Mouse (Mus musculus) hindbrain, postnatal 0 days (tissue): ENCODE results near the gene Igf1r. TPM values are rescaled to one million over a fixed set of nuclear protein-coding genes. Genes with fewer than 3 reads are reported as not detected.

Experiments
- ATAC-seq: fragments of 200-750 bp; cut with Nextera tagmentation; 2 replicates; pipeline ENCODE4 v1.8.0; 2017; ENCODE audit warnings: mild to moderate bottlenecking, moderate TSS enrichment, moderate library complexity
- DNase-seq: peaks from one replicate; pipeline ENCODE4 v3.0.0-alpha.2; 2015; ENCODE audit warnings: low spot score
- H3K27ac ChIP-seq: fragments of 300-500 bp; sonication (generic); 2 replicates; pipeline ENCODE4 v1.5.1; 2014; ENCODE audit warnings: mild to moderate bottlenecking
- H3K27me3 ChIP-seq: fragments of 300-500 bp; sonication (generic); 2 replicates; pipeline ENCODE4 v1.6.1; 2014; ENCODE audit warnings: low read length, mixed read lengths; ENCODE audit not compliant: insufficient read depth
- H3K36me3 ChIP-seq: fragments of 300-500 bp; sonication (generic); 2 replicates; pipeline ENCODE4 v1.6.1; 2014; ENCODE audit warnings: low read length, mixed read lengths; ENCODE audit not compliant: insufficient read depth
- H3K4me1 ChIP-seq: fragments of 300-500 bp; sonication (generic); 2 replicates; pipeline ENCODE4 v1.6.1; 2014; ENCODE audit warnings: antibody characterized with exemption, low read length, mixed read lengths; ENCODE audit not compliant: insufficient read depth
- H3K4me2 ChIP-seq: fragments of 300-500 bp; sonication (generic); 2 replicates; pipeline ENCODE4 v1.6.1; 2014; ENCODE audit warnings: low read depth, mild to moderate bottlenecking, low read length, moderate library complexity, mixed read lengths
- H3K4me3 ChIP-seq: fragments of 300-500 bp; sonication (generic); 2 replicates; pipeline ENCODE4 v1.5.1; 2014; ENCODE audit warnings: low read length
- H3K9ac ChIP-seq: fragments of 300-500 bp; sonication (generic); replicated peaks from 2 replicates; pipeline ENCODE4 v1.6.1; 2014; ENCODE audit warnings: mild to moderate bottlenecking, low read length, moderate library complexity, mixed read lengths
- H3K9me3 ChIP-seq: fragments of 300-500 bp; sonication (generic); 2 replicates; pipeline ENCODE4 v1.6.1; 2016; ENCODE audit warnings: low read length, mixed read lengths
- CTCF ChIP-seq: IDR thresholded peaks from 2 replicates; pipeline ENCODE4 v1.5.1; 2016; ENCODE audit warnings: antibody characterized with exemption, control low read depth, low read depth
- WGBS: fragments of 180-500 bp; shearing (Covaris S2); extraction: QIAGEN DNeasy Blood & Tissue Kit; methylation state at CpG from one replicate; pipeline ENCODE4 v1.1.7; 2014; 5-methylcytosine and 5-hydroxymethylcytosine counted together
- polyA plus RNA-seq: library from polyadenylated mRNA; unstranded; fragments of >200 nt; fragmentation: Nextera tagmentation; extraction: Ambion mirVana; gene quantifications from 2 replicates; pipeline ENCODE4 v1.2.1, GENCODE M21; 2015
- total RNA-seq: library from RNA; depleted of rRNA; stranded (reverse); fragments of >200 nt; gene quantifications from 2 replicates; pipeline ENCODE4 v1.2.3, GENCODE M21; 2014

Igf1r gene
- total and polyA plus RNA-seq, 2 experiments from 2014 or later, result 12.1 to 36.2 TPM

DNA sequence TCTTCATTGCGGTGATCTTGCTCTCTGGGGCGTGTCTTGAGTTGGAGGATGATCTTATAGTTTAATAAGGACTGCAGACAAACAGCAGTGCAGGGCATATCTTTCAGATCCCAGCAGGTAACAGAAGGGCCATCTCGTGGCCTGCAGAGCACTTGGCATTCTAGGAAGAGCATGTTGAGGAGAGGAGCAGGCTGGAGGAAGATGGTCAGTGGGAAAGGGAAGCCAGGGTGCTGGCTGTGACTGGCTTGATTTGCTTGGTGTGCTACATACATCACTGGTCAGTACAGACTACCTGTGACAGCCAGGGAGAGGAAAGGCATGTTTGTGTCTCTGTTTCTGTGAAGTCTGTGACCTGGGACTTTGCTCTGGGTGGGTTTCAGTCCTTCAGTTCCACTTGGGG, 122.8 kb downstream of the Igf1r start:
- no peak for TF ChIP-seq CTCF
- no peak overlapping the region for H3K27ac ChIP-seq
- DNase-seq, result no peak
- H3K36me3 ChIP-seq, result no peaks in the 10 kb centered on the region
- no peak overlapping the region for H3K4me3 ChIP-seq
- H3K9ac ChIP-seq, result no peak overlapping the region
- no peaks in the 10 kb centered on the region for H3K4me1 ChIP-seq
- no peak for ATAC-seq
- 66% methylated on average over 3 of the region's 3 CpGs for WGBS
- H3K9me3 ChIP-seq, result no peaks in the 10 kb centered on the region
- H3K4me2 ChIP-seq, result no peak overlapping the region
- no peaks in the 10 kb centered on the region for H3K27me3 ChIP-seq

DNA sequence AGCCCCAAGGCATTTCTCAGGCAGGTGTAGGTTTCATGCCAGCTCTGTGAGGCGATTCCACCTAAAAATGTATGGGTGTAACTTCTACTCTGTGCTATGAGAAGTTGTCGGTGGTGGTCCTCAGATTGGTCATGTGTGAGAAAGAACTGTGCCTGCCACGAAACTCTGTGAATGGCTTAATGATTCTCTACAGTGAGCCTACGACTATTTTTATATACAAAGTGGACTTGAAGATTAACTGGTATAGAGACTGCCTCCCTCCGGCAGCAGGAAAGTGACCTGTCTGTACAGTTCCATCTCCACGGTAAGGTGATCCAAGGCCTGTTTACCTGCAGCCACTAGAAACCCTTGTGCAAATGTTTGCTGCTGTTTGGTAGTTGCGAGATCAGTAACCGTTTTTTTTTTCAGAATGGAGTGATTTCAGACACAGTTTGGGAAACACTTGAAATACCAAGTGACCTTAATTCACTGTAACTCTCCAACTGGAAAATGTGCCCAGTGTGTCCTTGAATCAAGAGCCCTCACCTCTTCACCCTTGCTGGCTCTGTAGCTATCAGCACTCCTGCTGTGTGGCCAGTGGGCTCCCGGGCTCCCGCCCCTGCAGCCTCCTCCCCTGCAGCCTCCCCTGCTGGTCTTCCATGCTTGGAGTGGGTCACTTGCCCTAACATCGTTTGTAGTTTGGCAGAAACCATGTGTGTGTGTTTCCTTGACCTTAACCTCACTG, 127.7 kb downstream of the Igf1r start:
- Histone ChIP-seq H3K36me3 (no peaks in the 10 kb centered on the region), H3K9me3 (no peaks in the 10 kb centered on the region), H3K4me1 (no peaks in the 10 kb centered on the region; the same call in 1 of the 2 replicates), H3K4me2 (no peak overlapping the region), H3K27ac (no peak overlapping the region), H3K27me3 (no peaks in the 10 kb centered on the region), H3K9ac (no peak overlapping the region), H3K4me3 (no peak overlapping the region)
- 49% methylated on average over 11 of the region's 11 CpGs for WGBS
- no peak for TF ChIP-seq CTCF
- no peak for DNase-seq
- no peak for ATAC-seq

DNA sequence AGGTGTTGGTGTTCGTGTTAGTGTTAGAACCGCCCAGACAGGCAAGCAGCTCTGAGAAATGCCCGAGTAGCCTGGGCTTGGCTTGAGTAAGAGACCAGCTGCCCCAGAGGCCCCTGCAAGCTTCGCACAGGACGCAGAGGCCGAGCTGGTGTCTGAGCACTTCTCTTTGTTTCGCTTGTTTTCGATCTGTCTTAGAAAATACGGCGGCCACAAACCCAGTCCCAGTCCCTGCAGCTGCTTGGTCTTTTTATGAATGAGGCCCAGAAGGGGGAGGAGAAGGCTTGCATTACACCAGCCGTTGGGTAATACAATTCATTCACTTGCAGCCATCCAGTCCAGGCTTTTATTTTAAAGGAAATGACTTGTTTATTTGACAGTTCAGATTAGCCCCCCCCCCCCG, 132.7 kb downstream of the Igf1r start:
- DNase-seq, result peak; percentile 73
- Histone ChIP-seq H3K27ac (peak overlapping the region; percentile 77), H3K4me3 (no peak overlapping the region), H3K9ac (no peak overlapping the region), H3K36me3 (no peaks in the 10 kb centered on the region), H3K27me3 (no peaks in the 10 kb centered on the region), H3K4me1 (peaks cover 13% of the 10 kb centered on the region; the same call in 1 of the 2 replicates), H3K4me2 (peak overlapping the region; percentile 28; the same call in 1 of the 2 replicates), H3K9me3 (no peaks in the 10 kb centered on the region)
- no peak; the same call in 1 of the 2 replicates for TF ChIP-seq CTCF
- 6% methylated on average over 12 of the region's 12 CpGs for WGBS
- peak; percentile 90 for ATAC-seq

DNA sequence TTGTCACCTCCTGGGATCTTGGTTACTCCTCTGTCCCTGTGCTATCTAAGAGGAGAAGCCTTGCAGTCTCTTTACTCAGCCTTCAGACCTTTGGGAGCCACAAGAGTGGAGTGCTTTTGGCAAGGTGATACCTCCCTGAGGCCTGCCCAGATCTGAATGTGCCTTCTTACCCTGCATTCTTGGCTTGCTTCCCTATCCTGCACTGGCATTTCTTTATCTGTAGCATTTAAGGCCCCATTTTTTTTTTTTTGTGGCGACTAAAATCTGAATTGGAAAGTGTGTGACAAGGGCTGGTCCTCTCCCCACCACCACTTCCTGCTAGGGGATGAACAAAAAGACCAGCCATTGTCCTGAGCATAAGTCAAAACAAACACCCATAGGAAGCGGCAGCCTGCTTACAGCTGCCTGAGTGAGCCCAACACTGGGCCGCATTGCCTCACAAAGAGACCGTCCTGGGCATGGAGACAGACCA, 133.3 kb downstream of the Igf1r start:
- Histone ChIP-seq H3K9ac (no peak overlapping the region), H3K36me3 (no peaks in the 10 kb centered on the region), H3K4me2 (no peak overlapping the region), H3K9me3 (no peaks in the 10 kb centered on the region), H3K27me3 (no peaks in the 10 kb centered on the region), H3K4me1 (peaks cover 13% of the 10 kb centered on the region; the same call in 1 of the 2 replicates), H3K4me3 (no peak overlapping the region), H3K27ac (peak overlapping the region; percentile 77)
- no peak for TF ChIP-seq CTCF
- DNase-seq (no peak), ATAC-seq (peak; percentile 56; the same call in 1 of the 2 replicates)
- WGBS, result 32% methylated on average over 4 of the region's 4 CpGs

DNA sequence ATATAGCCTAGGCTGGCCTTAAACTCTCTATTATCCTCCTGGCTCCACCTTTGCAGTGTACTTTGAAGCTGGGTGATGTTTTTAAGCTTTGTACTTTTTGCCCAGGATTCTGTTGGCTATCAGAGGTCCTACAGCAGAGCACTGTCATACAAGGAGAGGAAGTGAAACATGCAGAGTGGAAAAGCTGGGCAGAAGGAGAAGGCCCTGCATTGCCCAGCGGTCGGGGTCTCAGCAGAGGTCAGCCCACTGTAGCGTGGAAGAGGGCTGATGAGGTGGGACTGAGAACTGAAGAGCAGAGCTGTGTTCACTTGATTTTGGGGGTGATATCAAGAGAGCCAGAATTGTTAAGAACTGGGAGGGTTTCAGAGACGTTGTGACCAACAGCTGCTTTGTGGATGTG, 134.9 kb downstream of the Igf1r start:
- no peak overlapping the region for H3K4me2 ChIP-seq
- no peak overlapping the region for H3K4me3 ChIP-seq
- H3K36me3 ChIP-seq, result no peaks in the 10 kb centered on the region
- no peak overlapping the region for H3K9ac ChIP-seq
- no peak overlapping the region for H3K27ac ChIP-seq
- H3K9me3 ChIP-seq, result no peaks in the 10 kb centered on the region
- WGBS, result 56% methylated on average over 4 of the region's 4 CpGs
- no peaks in the 10 kb centered on the region for H3K27me3 ChIP-seq
- TF ChIP-seq CTCF, result no peak
- peaks cover 15% of the 10 kb centered on the region; the same call in 1 of the 2 replicates for H3K4me1 ChIP-seq
- DNase-seq, result no peak
- ATAC-seq, result no peak

DNA sequence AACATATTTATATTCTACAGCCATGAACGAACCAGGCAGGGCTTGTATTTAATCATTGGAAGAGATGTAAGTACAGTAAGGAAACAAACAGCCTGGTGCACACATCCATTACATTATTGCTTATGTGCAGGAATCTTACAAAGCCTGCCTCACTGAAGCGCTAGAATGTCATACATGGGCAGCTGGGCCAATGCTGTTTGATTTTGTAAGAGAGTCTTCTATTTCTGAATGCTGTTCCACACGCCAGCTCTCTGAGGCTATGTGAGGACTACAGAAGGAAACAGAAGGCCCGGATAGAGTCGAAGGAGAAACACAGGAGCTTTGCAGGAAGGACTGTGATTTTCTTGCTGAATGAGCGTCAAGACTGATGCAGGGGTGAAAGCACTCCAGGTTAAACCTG, 136.2 kb downstream of the Igf1r start:
- Histone ChIP-seq H3K4me1 (peaks cover 16% of the 10 kb centered on the region; the same call in 1 of the 2 replicates), H3K9ac (no peak overlapping the region), H3K4me3 (no peak overlapping the region), H3K4me2 (no peak overlapping the region), H3K9me3 (no peaks in the 10 kb centered on the region), H3K27me3 (no peaks in the 10 kb centered on the region), H3K27ac (no peak overlapping the region), H3K36me3 (no peaks in the 10 kb centered on the region)
- ATAC-seq, result no peak
- DNase-seq, result no peak
- TF ChIP-seq CTCF, result no peak
- 67% methylated on average over 6 of the region's 6 CpGs for WGBS

DNA sequence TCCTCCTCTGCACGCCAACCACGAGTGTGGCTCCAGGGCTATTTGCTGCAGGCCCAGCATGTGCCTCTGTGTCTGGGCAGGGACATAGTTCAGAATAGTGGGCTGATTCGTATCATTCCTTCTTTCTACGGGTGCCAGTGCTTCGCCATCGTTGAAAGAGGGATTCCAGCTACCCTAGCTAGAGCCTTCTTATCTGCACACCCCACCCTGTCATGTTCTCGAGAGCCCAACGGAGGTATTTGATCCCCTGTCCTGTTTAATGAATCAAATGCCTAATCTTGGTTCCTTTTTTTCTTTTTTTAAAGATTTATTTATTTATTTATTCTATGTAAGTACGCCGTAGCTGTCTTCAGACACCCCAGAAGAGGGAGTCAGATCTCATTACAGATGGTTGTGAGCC, 137.1 kb downstream of the Igf1r start:
- DNase-seq, result no peak
- Histone ChIP-seq H3K4me2 (no peak overlapping the region), H3K27ac (no peak overlapping the region), H3K9ac (no peak overlapping the region), H3K4me3 (no peak overlapping the region), H3K4me1 (peaks cover 16% of the 10 kb centered on the region; the same call in 1 of the 2 replicates), H3K36me3 (no peaks in the 10 kb centered on the region), H3K27me3 (no peaks in the 10 kb centered on the region), H3K9me3 (no peaks in the 10 kb centered on the region)
- no peak for ATAC-seq
- WGBS, result 92% methylated on average over 10 of the region's 10 CpGs
- no peak for TF ChIP-seq CTCF
